Mouse (Mus musculus) mouse trophoblast stem cell (cell line): ENCODE measurements around the gene Paxbp1.

ENCODE experiments used
- in situ Hi-C, 2 experiments: fragments of 300-500 bp; cut with MseI, MboI; formaldehyde crosslinking; loops; 2 replicates in 1 of 2; 3 replicates in 1 of 2; pipeline ENCODE4 v1.15.1; 2025

Gene Paxbp1

DNA sequence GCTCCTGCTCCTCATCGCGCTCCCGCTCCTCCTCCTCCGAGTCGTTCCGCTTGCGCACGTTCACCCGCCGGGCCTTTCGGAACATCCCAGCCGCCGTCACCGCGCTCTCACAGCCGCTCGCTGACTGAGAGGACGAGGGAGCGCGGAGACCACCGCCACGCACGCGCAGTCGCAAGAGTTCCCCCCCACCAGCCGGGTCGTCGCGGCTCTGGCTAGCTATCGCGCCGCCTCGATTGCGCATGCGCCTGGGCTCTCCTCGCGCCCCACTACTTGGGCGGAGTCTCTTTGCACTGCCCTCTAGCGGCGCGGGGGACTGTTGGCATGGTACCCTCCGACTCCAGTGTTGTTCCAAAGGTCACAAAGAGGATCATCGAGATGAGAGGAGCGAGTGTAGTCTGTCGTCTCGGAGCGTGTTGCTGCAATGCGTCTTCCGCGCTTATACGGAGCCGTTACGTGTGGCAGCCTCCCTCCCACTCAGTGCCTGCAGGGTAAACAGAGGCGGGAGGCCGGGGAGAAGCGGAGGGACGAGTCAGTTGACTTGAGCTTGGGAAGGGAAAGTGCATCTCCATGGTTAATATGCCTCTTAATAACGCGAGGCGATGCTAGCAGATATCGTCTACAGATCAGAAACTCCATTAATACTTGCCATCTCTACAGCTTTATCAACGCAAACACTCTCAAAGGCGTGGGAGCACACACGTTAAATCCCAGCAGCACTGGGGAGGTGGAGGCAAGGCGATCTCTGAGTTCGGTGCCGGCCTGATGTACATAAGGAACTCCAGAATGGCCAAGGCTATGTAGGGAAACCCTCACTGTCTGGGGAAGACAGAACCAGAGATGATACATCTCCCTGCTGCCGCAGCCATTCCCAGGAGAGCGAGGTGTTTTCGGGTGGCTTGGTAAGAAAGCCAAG, at the start of gene Paxbp1:
Gene Paxbp1, minus strand, starts transcription at position 274 of the 913 bp plus-strand sequence.
- in situ Hi-C loops = no loop called here

- in situ Hi-C loops = loop anchor here (10.0 to 25.0 kb wide), 3 partner anchors 226 to 268 kb away; no protein-coding TSS in a partner anchor
These were observed 42.4 kb upstream of the Paxbp1 start for GRCm38 (mm10) chr16:91086642-91087306.

DNA sequence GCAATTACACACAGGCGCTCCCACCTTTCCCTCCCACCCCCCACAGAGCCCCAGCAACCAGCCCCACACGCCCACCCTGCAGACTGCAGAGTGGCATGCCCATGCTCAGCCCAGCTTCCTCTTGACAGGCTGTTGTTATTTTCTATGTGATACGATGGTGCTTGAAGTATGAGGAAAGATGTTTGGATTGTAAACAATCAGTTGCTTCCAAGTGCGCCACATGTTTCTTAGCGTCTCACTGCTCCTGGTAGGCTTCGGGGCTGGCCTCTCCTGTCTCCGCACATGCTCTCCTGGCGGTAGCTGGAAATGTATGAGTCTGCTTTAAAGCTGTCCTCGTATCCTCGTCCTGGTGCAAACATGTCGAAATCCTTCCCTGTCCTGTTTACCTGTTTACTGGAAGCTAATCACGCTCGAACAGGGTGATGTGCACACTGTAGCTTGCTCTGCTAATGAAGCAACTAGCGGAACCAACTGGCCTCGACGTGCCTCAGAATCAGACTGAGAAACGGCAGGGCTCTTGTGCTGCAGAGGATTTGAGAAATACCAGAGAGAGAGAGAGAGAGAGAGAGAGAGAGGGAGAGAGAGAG, 41.0 kb upstream of the Paxbp1 start:
- in situ Hi-C loops = loop anchor here (10.0 to 25.0 kb wide), 3 partner anchors 227 to 269 kb away; no protein-coding TSS in a partner anchor

- in situ Hi-C loops = loop anchor here (5.0 to 25.0 kb wide), 5 partner anchors 133 to 270 kb away; no protein-coding TSS in a partner anchor
These were observed 40.2 kb upstream of the Paxbp1 start for GRCm38 (mm10) chr16:91084307-91085238.

- in situ Hi-C loops = loop anchor here (5.0 to 25.0 kb wide), 5 partner anchors 134 to 272 kb away; no protein-coding TSS in a partner anchor
These were observed 38.8 kb upstream of the Paxbp1 start for GRCm38 (mm10) chr16:91083002-91083646.

DNA sequence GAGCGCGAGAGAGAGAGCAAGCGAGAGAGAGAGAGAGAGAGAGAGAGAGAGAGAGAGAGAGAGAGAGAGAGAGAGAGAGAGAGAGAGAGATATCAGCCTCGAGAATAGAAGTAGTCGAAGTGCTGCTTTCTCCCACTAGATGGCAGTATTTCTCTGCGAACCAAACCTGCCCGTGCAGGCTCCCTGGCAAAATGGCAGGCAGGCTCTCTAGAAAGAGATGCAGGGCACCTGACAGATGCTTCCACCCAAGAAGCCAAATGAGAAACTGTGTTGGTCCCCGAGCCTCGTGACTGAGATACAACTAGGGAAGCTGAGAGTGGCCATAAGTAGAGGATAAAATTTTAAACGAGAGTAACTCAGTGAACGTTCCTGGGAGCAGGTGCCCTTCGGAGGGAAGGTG, 37.2 kb upstream of the Paxbp1 start:
- in situ Hi-C loops = loop anchor here (5.0 to 25.0 kb wide), 5 partner anchors 136 to 273 kb away; no protein-coding TSS in a partner anchor

DNA sequence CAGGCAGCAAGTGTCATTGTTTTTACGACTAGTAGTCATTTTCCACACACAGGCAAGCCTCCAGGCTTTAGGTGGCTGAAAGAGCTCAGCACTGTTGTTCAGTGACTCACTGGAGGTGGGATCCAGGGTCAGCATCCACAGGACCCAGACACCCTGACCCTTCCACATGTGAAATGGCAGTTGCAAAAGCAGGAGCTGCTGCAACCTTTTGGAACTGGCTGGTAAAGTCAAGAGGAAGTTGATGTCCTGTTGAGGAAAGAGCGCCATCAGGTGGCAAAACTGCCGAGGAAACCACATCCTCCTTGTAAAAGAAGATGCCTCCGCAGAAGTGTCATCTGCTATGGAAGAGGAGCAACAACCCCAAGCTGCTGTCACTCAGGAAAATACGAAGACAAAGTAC, 31.8 kb upstream of the Paxbp1 start:
- in situ Hi-C loops = loop anchor here in 1 of 2 experiments (25.0 kb wide), 1 partner anchor 236 kb away; no protein-coding TSS in a partner anchor

DNA sequence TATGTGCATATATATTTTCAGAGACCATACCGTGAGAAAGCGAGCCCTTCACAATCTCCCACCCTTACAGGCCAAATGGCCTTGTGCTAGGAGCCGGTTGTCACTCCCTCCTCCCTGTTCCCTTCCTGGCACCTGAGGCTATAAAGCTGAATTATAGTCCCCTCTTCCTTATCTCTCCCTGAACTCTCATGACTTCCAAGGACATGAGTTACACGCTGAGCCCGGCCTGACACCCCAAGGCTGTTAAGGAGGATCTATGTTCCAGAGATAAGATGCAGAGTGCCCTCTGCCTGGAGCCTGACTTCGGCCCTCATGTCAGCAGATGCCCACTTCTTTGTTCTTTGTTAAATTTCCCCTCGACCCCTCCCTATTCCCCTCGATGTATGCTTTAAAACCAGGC, 31.1 kb upstream of the Paxbp1 start:
- in situ Hi-C loops = loop anchor here in 1 of 2 experiments (25.0 kb wide), 1 partner anchor 237 kb away; no protein-coding TSS in a partner anchor

GRCm38 (mm10) chr16:91073163-91073892, 29.0 kb upstream of the Paxbp1 start:
- in situ Hi-C loops = no loop called here

GRCm38 (mm10) chr16:91072256-91072655, 27.9 kb upstream of the Paxbp1 start:
- in situ Hi-C loops = no loop called here

DNA sequence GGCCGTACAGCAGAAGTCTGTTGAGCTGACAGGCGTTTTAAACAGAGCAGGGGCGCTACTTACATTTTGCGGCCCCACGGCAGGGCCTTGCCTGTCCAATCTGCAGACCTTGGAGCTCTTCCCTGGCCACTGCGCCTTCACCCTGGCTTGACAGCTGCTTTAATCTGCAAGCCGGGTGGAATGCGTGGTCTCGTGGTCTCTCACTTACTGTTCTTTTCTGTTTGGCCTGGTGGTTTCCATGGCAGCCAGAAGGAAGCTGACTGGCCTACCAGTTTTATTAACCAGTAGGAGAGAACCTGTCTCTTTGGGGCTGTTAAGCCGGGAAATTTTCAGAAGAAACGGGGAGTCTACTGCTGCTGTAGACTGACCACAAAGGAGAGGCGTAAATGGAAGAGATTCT, 24.6 kb upstream of the Paxbp1 start:
- in situ Hi-C loops = no loop called here

GRCm38 (mm10) chr16:91067122-91067521, 22.8 kb upstream of the Paxbp1 start:
- in situ Hi-C loops = no loop called here

- in situ Hi-C loops = no loop called here
These were observed 20.4 kb upstream of the Paxbp1 start for GRCm38 (mm10) chr16:91064583-91065365.

DNA sequence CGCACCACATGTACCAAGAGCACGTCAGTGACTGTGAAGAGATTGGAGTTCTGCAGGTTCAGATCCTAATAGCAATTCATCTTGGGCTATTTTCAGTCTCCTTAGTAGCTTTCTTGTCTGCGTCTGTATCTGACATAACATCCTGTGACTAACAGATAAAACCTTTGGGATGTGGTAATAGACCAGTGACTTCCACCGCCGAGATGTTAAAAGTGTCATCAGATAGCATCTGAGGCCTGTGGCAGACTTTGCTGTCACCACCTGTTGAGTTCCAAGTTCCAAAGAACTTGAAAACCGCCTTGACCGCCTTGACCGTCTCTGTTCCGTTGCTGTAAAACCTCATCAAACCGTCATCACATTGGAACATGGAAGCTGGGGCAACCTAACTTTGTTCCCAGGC, 19.4 kb upstream of the Paxbp1 start:
- in situ Hi-C loops = no loop called here

- in situ Hi-C loops = no loop called here
These were observed 17.4 kb upstream of the Paxbp1 start for GRCm38 (mm10) chr16:91061531-91062318.

DNA sequence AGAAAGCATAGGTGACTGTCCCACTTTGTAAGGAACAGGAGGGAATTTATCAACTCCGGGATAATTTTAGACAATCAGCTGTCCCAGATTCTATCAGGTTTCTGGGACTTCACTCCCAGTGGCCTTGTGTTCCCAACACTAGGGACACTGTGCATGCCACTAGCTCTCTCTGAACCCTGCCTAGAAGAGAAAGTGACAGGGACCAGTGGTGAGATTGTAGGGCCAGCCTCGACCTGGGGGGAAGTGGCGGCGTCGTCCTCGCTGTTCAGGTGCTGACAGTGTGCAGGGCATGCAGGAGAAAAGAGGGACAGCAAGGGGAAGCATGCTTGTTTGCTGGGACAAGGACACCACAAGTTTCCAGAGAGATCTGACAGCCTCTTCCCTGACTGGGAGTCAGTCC, 13.4 kb upstream of the Paxbp1 start:
- in situ Hi-C loops = no loop called here

DNA sequence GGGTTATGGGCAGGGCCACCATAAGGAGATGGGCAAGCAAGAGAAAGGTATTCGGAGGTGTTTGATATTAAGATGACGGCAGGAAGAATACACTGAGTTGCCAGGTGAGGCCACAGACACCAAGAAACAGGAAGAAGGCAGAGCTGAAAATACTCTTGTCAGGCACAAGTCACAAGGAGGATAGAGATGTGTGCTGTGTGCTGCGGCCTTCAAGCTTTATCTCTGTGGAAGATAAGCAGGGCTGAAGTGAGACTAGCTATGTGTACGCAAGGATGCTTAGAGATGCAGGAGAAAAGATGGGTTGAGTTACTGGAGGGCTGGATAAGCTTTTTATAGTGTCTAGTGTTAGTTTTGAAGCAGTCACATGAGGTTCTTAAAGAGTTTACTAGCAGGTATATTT, 12.9 kb upstream of the Paxbp1 start:
- in situ Hi-C loops = no loop called here
